Mouse (Mus musculus): ENCODE results near the gene Tnfaip1.
"Not testable (repeated sequence)": the region's sequence is repeated elsewhere in the genome, so short reads cannot be mapped to it uniquely, and the experiment has no call there.

Gene Tnfaip1

GRCm38 (mm10) chr11:78540358-78540757 lies 4.2 kb upstream of the Tnfaip1 start:
- DNase-seq (ENCODE audit: low read depth, low spot score) = no peak

GRCm38 (mm10) chr11:78536690-78537084 lies 555 bp upstream of the Tnfaip1 start:
- no peak for DNase-seq (ENCODE audit: low read depth, low spot score)

GRCm38 (mm10) chr11:78535376-78536079 lies 604 bp downstream of the Tnfaip1 start:
- peak; percentile 68 for DNase-seq (ENCODE audit: low read depth, low spot score)

- no peak for DNase-seq (ENCODE audit: low read depth, low spot score)
Observed at GRCm38 (mm10) chr11:78534516-78534915, 1.6 kb downstream of the Tnfaip1 start.

GRCm38 (mm10) chr11:78531515-78531914 lies 4.6 kb downstream of the Tnfaip1 start:
- DNase-seq (ENCODE audit: low read depth, low spot score) = not testable (repeated sequence)

GRCm38 (mm10) chr11:78531046-78531445 lies 5.1 kb downstream of the Tnfaip1 start:
- no peak for DNase-seq (ENCODE audit: low read depth, low spot score)

- no peak for DNase-seq (ENCODE audit: low read depth, low spot score)
Observed at GRCm38 (mm10) chr11:78530001-78530400, 6.1 kb downstream of the Tnfaip1 start.

- no peak for DNase-seq (ENCODE audit: low read depth, low spot score)
Observed at GRCm38 (mm10) chr11:78528714-78529113, 7.4 kb downstream of the Tnfaip1 start.

GRCm38 (mm10) chr11:78524838-78525237 lies 11.3 kb downstream of the Tnfaip1 start:
- no peak for DNase-seq (ENCODE audit: low read depth, low spot score)

- DNase-seq (ENCODE audit: low read depth, low spot score) = no peak
Observed at GRCm38 (mm10) chr11:78523241-78523955, 12.7 kb downstream of the Tnfaip1 start.

- DNase-seq (ENCODE audit: low read depth, low spot score) = peak; percentile 40
Observed at GRCm38 (mm10) chr11:78522481-78522997, 13.6 kb downstream of the Tnfaip1 start.

- no peak for DNase-seq (ENCODE audit: low read depth, low spot score)
Observed at GRCm38 (mm10) chr11:78521880-78522279, 14.3 kb downstream of the Tnfaip1 start.

GRCm38 (mm10) chr11:78518931-78519330 lies 17.2 kb downstream of the Tnfaip1 start:
- DNase-seq (ENCODE audit: low read depth, low spot score) = no peak

- no peak for DNase-seq (ENCODE audit: low read depth, low spot score)
Observed at GRCm38 (mm10) chr11:78515549-78516325, 20.4 kb downstream of the Tnfaip1 start.

- DNase-seq (ENCODE audit: low read depth, low spot score) = no peak
Observed at GRCm38 (mm10) chr11:78513106-78513790, 22.9 kb downstream of the Tnfaip1 start.

GRCm38 (mm10) chr11:78512025-78512957 lies 23.8 kb downstream of the Tnfaip1 start, which contains the start of the genes Tmem199 and Poldip2:
Gene Tmem199 (minus strand): TSS chr11:78512172.
Gene Poldip2 (plus strand): TSS chr11:78512193.
- DNase-seq (ENCODE audit: low read depth, low spot score) = peak; percentile 94

GRCm38 (mm10) chr11:78509148-78509547 lies 27.0 kb downstream of the Tnfaip1 start:
- DNase-seq (ENCODE audit: low read depth, low spot score) = peak; percentile 51

GRCm38 (mm10) chr11:78505430-78505829 lies 30.7 kb downstream of the Tnfaip1 start:
- no peak for DNase-seq (ENCODE audit: low read depth, low spot score)

GRCm38 (mm10) chr11:78502909-78503650 lies 33.1 kb downstream of the Tnfaip1 start, which contains the start of gene Sebox:
Gene Sebox (plus strand): TSS chr11:78503447.
- no peak for DNase-seq (ENCODE audit: low read depth, low spot score)

Data from CD4-positive helper T cell, adult 2 months (primary cell).